Mouse (Mus musculus) adipocyte (in vitro differentiated cells): ENCODE results near the gene Iars2.

Experiments
- DNase-seq: peaks from one replicate; pipeline ENCODE4 v3.0.0-alpha.2; 2016; ENCODE audit warnings: low spot score

Gene Iars2

DNA sequence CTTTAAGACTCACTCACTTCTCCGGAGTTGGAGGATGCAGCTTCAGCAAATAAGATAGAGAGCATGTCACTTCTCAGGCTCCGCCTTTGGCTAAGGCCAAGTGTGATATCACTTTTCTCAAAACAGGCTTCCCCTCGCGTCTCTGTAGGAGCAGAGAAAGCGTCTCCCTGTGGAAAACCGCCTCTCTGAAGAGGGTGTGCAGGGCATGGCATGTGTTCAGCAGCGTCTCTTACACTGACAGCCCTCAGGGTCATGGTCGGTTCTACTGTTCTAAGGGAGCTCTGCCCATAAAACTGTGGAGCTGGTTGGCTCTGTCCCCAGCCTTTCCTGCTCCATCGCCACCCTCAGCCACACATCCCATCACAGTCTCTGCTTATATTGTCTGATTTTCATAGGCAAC, 49.9 kb downstream of the Iars2 start:
- no peak for DNase-seq

GRCm38 (mm10) chr1:185277022-185277421, 52.2 kb downstream of the Iars2 start:
- no peak for DNase-seq

DNA sequence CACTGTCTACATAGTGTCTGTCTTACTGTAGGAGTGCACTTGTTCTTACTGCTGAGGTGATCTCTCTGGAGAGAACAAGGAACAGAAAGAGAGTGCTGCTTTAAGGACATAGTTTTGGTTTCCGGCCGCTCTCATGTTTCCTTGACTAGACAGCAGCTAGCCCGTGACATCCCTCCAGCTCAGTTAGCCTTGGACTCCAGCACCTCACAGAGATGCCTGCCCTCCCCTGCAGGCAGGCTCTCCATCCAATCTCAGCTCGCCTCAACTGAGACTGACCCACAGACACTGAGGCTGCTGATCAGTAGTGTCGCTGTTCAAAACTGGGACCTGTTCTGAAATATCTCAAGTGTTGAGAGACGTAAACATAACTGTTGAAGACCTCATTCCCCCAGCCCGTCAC, 53.2 kb downstream of the Iars2 start:
- DNase-seq = no peak

- DNase-seq = no peak
Measured at GRCm38 (mm10) chr1:185274819-185275545, 54.2 kb downstream of the Iars2 start.

DNA sequence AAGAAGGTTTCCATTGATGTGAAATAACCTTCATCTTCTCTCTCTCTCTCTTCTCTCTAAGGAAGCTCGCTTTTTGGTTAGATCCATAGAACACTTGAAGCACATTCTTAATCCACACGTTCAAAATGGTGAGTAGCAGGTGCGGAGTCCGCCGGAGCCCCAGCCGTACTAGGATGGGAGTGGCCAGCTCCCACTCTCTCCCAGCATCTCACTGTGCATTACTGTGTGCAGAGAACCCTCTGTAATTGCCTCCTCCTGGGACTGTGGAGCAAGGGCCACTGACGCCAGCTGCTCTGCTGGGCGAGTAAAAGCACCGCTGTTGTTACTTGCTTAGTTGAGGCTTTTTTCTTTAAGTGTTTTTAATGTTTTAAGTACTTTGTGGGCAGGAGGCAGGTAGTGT, 57.8 kb downstream of the Iars2 start:
- DNase-seq = no peak

DNA sequence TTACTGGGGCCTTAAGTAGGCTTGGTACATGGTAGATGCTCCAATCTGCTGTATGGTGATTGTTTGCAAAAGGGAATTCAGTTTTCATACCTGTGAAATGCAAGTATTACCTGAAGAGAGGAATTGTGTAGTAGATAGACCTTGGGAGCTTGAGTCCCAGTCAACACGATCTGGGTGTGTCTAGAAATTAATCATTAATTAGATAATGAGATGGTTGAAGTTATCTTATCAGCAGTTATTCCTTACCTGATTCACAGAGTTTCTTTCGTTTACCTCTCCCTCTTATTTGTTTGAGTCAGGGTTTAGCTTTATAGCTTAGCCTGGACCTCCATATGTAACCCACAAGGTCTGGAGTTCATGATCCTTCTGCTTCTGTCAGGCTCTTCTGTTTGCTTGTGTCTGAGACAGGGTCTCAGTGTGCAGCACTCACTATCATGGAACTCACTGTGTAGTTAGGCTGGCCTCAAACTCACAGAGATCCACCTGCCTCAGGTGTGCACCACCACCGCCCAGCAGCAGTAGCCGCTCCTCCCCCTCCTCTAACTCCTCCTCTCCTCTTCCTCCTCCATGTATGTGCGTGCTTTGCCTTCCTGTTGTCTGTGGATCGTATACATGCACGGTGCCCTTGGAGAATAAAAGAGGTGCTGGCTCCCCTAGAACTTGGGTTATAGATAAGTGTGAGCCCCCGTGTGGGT, 58.6 kb downstream of the Iars2 start:
- DNase-seq = no peak

DNA sequence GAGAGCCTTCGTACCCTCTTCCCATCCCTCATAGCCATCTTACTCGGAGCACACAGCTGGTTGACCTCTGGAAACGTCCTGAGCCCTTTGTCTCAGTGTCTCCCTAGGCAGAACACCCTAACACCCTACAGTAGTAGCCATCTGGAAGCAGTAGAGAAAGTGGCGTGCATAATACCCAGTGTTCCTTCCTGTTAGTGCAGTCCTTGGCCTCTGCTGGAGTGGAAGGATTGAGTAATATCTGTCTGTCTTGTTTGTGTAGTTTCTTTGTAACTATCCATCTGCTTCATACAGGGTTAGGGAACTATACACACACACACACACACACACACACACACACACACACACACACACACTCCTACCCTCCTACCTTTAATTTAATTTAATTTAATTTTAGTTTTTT, 60.5 kb downstream of the Iars2 start:
- DNase-seq = no peak

- no peak for DNase-seq
Measured at GRCm38 (mm10) chr1:185262565-185262964, 66.6 kb downstream of the Iars2 start.

DNA sequence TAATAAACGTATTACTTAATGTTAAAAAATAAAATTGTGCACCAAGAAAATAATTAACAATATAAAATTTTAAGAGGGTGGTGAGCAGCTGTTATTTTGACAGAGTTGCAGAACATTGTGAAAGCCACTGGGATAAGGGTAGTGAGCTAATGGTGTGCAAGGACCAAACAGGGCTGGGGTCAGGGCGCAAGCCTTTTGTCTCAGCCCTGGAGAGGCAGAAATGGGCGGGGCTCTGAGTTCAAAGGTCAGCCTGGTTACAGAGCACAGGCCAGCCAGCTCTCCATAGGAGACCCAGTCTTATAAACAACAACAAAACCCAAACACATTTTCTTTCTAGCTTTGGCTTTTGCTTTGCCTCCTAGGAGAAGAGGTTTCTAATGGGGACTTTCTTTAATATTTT, 72.4 kb downstream of the Iars2 start:
- peak; percentile 95 for DNase-seq

GRCm38 (mm10) chr1:185255336-185255735, 73.9 kb downstream of the Iars2 start:
- no peak for DNase-seq

- peak; percentile 62 for DNase-seq
Measured at GRCm38 (mm10) chr1:185253140-185253892, 75.9 kb downstream of the Iars2 start.

- DNase-seq = no peak
Measured at GRCm38 (mm10) chr1:185252351-185252750, 76.8 kb downstream of the Iars2 start.

- DNase-seq = no peak
Measured at GRCm38 (mm10) chr1:185248728-185249127, 80.5 kb downstream of the Iars2 start.

- DNase-seq = no peak
Measured at GRCm38 (mm10) chr1:185247429-185248085, 81.6 kb downstream of the Iars2 start.

GRCm38 (mm10) chr1:185245456-185245855, 83.7 kb downstream of the Iars2 start:
- no peak for DNase-seq

- no peak for DNase-seq
Measured at GRCm38 (mm10) chr1:185243013-185243412, 86.2 kb downstream of the Iars2 start.

DNA sequence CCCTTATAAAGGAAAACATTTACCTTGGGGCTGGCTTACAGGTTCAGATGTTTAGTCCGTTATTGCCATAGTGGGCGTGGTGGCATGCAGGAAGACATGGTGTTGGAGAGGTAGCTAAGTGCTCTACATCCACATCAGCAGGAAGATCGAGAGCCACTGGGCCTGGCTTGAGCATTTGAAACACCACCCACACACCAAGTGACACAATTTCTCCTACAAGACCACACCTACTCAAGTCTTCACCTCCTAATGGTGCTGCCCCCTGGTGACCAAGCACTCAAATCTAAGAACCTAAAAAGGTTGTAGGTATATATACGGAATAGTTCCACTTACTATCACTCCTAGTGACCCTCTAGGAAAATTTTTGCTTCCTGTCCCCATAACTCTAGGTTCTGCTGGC, 92.7 kb downstream of the Iars2 start:
- no peak for DNase-seq

DNA sequence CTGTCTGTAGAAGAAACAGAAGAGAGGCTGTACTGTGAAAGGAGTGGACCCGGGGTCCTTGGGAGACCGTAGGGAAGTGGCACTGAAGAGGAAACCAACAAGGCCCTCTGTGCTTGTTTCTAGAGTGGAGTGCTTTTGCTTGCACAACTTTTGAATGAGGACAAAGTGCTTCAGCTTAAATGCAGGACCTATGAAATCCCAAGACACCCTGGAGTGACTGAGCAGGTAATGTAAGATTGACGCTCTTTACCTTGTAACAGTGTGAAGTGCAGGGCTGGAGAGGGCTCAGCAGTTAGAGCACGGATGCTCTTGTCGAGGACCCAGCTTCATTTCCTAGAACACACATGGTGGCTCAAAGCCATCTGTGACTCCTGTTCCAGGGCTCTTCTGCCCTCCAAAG, 93.4 kb downstream of the Iars2 start:
- DNase-seq = no peak
